Mouse (Mus musculus) left cerebral cortex, adult 2 months (tissue): Measurements from ENCODE around the gene Fbl. TPM values are rescaled to one million over a fixed set of nuclear protein-coding genes. Genes with fewer than 3 reads are reported as not detected.
"Not testable (repeated sequence)": the region's sequence is repeated elsewhere in the genome, so short reads cannot be mapped to it uniquely, and the experiment has no call there.

Source experiments
- DNase-seq, 2 experiments: peaks; one replicate each; pipeline ENCODE4 v3.0.0; 2021 to 2022; ENCODE audit warnings: low spot score in 2 of 2, mixed read lengths in 1 of 2; ENCODE audit errors: extremely low spot score in 1 of 2
- H3K27ac ChIP-seq: fragments of 200-600 bp; 2 replicates; pipeline ENCODE4 v1.8.1; 2022
- H3K4me3 ChIP-seq: fragments of 200-600 bp; 2 replicates; pipeline ENCODE4 v1.8.1; 2022
- CTCF ChIP-seq: fragments of 200-600 bp; IDR thresholded peaks from 2 replicates; pipeline ENCODE4 v1.8.1; 2022; ENCODE audit warnings: antibody characterized with exemption, mild to moderate bottlenecking, moderate library complexity
- intact Hi-C: fragments of 180-260 bp; cut with DNase I; formaldehyde crosslinking; loops from one replicate; pipeline ENCODE4 v1.15.1; 2025
- long read RNA-seq, 2 experiments: library from polyadenylated mRNA; stranded (forward); transcript quantifications; one replicate each; pipeline ENCODE4 v2.0.0; 2021; ENCODE audit warnings: borderline mapping rate in 2 of 2
- total RNA-seq, 2 experiments: library from RNA; stranded (reverse); gene quantifications; 2 replicates each; pipeline ENCODE4 v1.2.3; 2021

Fbl gene
- total RNA-seq = 10 to 100 TPM; 50.0 to 52.1 TPM
- long read RNA-seq, experiment 1, transcript Fbl-201 (9 exons, 1,197 nt) = major isoform, 13 of 15 reads
- long read RNA-seq, experiment 1, partial matches to known transcripts = 2 of 15 reads
- long read RNA-seq, experiment 1, other reads (novel, unspliced or antisense) = 0 of 15 reads
- long read RNA-seq, experiment 2, transcript Fbl-201 (9 exons, 1,197 nt) = major isoform, 11 of 15 reads
- long read RNA-seq, experiment 2, partial matches to known transcripts = 2 of 15 reads
- long read RNA-seq, experiment 2, other reads (novel, unspliced or antisense) = 2 of 15 reads

- DNase-seq = peak; percentile 92
- Histone ChIP-seq H3K4me3 (peak within 1 kb of the TSS; percentile 79), H3K27ac (peak within 1 kb of the TSS; percentile 73)
- intact Hi-C loops = loop anchor here (1.0 kb wide), 1 partner anchor 10 kb away; the partner anchor contains the start of gene Dyrk1b
- no peak for TF ChIP-seq CTCF
Measured at GRCm38 (mm10) chr7:28169489-28170422, at the start of gene Fbl. Fbl (plus strand) TSS chr7:28169710.

GRCm38 (mm10) chr7:28129166-28129565 lies 40.3 kb upstream of the Fbl start, which contains the start of gene 9530053A07Rik:
9530053A07Rik (plus strand) TSS chr7:28129466.
- intact Hi-C loops = no loop called here
- no peak within 1 kb of the TSS for H3K4me3 ChIP-seq
- DNase-seq = no peak
- TF ChIP-seq CTCF = no peak
- no peak within 1 kb of the TSS for H3K27ac ChIP-seq

- intact Hi-C loops = no loop called here
- peak in 1 of 2 experiments; percentile 29 for DNase-seq
- Histone ChIP-seq H3K27ac (no peak overlapping the region), H3K4me3 (no peak overlapping the region)
- TF ChIP-seq CTCF = peak; percentile 65
Measured at GRCm38 (mm10) chr7:28137613-28138012, 31.9 kb upstream of the Fbl start.

GRCm38 (mm10) chr7:28148263-28148662 lies 21.2 kb upstream of the Fbl start:
- Histone ChIP-seq H3K27ac (no peak overlapping the region), H3K4me3 (no peak overlapping the region)
- peak; percentile 94 for TF ChIP-seq CTCF
- intact Hi-C loops = loop anchor here (2.0 to 5.0 kb wide), 2 partner anchors 64 to 151 kb away; no protein-coding TSS in a partner anchor
- DNase-seq = peak; percentile 26 to 65

GRCm38 (mm10) chr7:28149841-28150240 lies 19.7 kb upstream of the Fbl start:
- no peak overlapping the region for H3K4me3 ChIP-seq

GRCm38 (mm10) chr7:28151584-28152221 lies 17.8 kb upstream of the Fbl start:
- DNase-seq = peak; percentile 44 to 63
- intact Hi-C loops = no loop called here
- peak; percentile 70 for TF ChIP-seq CTCF
- Histone ChIP-seq H3K4me3 (no peak overlapping the region), H3K27ac (no peak overlapping the region)

More at GRCm38 (mm10) chr7:28149841-28150240, 19.7 kb upstream of the Fbl start:
- intact Hi-C loops = loop anchor here (1.0 to 5.0 kb wide), 3 partner anchors 62 to 149 kb away; partner anchors contain the start of gene Psmc4
- DNase-seq = no peak
- H3K27ac ChIP-seq = no peak overlapping the region
- TF ChIP-seq CTCF = no peak

- DNase-seq, intact Hi-C loops, H3K27ac ChIP-seq, H3K4me3 ChIP-seq: not testable (repeated sequence)
Measured at GRCm38 (mm10) chr7:28153595-28153994, 15.9 kb upstream of the Fbl start.

GRCm38 (mm10) chr7:28159292-28159691 lies 10.2 kb upstream of the Fbl start:
- Histone ChIP-seq H3K4me3 (no peak overlapping the region), H3K27ac (no peak overlapping the region)
- DNase-seq = no peak
- no peak for TF ChIP-seq CTCF
- intact Hi-C loops = loop anchor here (5.0 kb wide), 1 partner anchor 52 kb away; no protein-coding TSS in a partner anchor

GRCm38 (mm10) chr7:28159893-28160292 lies 9.6 kb upstream of the Fbl start:
- TF ChIP-seq CTCF = no peak
- no peak for DNase-seq
- no peak overlapping the region for H3K4me3 ChIP-seq
- H3K27ac ChIP-seq = no peak overlapping the region
- intact Hi-C loops = loop anchor here (5.0 kb wide), 1 partner anchor 53 kb away; no protein-coding TSS in a partner anchor

- no peak for DNase-seq
- TF ChIP-seq CTCF = no peak
- H3K4me3 ChIP-seq = no peak overlapping the region
- no peak overlapping the region for H3K27ac ChIP-seq
- intact Hi-C loops = no loop called here
Measured at GRCm38 (mm10) chr7:28161163-28161749, 8.3 kb upstream of the Fbl start.

- H3K27ac ChIP-seq = no peak overlapping the region
- no peak overlapping the region for H3K4me3 ChIP-seq
- intact Hi-C loops = no loop called here
- TF ChIP-seq CTCF = peak; percentile 13
- DNase-seq = no peak
Measured at GRCm38 (mm10) chr7:28165406-28165805, 4.1 kb upstream of the Fbl start.
